Mouse (Mus musculus): ENCODE data around the gene Cd22.
A peak's percentile ranks its signal among the peaks of the same experiment; 100 is the strongest.

The Cd22 gene

GRCm38 (mm10) chr7:30820854-30821445 lies 59.2 kb downstream of the Cd22 start:
- DNase-seq (ENCODE audit: low read depth, low spot score) = peak; percentile 31
- H3K36me3 ChIP-seq (ENCODE audit: control insufficient read depth, insufficient read depth, low read length, poor library complexity, severe bottlenecking) = no peaks in the 10 kb centered on the region
- H3K27me3 ChIP-seq (ENCODE audit: control insufficient read depth, insufficient read depth, low read length, poor library complexity, severe bottlenecking) = no peaks in the 10 kb centered on the region

- Histone ChIP-seq H3K27me3 (ENCODE audit: control insufficient read depth, insufficient read depth, low read length, poor library complexity, severe bottlenecking) (no peaks in the 10 kb centered on the region), H3K36me3 (ENCODE audit: control insufficient read depth, insufficient read depth, low read length, poor library complexity, severe bottlenecking) (no peaks in the 10 kb centered on the region)
Observed at GRCm38 (mm10) chr7:30820131-30820530, 60.0 kb downstream of the Cd22 start.

More at GRCm38 (mm10) chr7:30820131-30820530, 60.0 kb downstream of the Cd22 start:
- peak; percentile 62 for DNase-seq (ENCODE audit: low read depth, low spot score)
